Mouse (Mus musculus): ENCODE measurements around the gene Ptbp1. TPM values are rescaled to one million over a fixed set of nuclear protein-coding genes. Genes with fewer than 3 reads are reported as not detected.
A peak's percentile ranks its signal among the peaks of the same experiment; 100 is the strongest.

The Ptbp1 gene
- polyA plus RNA-seq, 2 experiments: 262 to 536 TPM

DNA sequence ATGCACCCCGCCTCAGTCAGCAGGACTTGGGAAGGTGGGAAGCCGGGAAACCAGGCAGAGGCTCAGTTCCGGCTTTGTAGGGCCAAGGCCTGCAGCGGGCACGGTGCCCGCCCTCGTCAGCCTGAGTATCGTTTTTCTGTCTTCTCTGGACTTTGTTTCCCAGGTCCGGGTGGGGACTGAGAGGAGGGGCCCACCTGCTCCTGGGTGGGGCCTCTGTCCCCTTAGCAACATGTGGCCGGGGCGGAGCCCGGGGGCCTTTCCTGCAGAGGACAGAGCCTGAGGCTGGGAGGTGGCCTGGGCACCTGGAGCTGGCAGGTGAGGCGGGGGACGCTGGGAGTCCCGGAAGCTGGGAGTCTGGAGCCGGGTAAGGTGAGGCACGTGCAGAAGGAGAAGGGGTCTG, 31.9 kb upstream of the Ptbp1 start:
- ATAC-seq (ENCODE audit: low FRiP score, low read depth): no peak
- H3K36me3 ChIP-seq (ENCODE audit: control insufficient read depth, insufficient read depth, low read length): peaks cover 26% of the 10 kb centered on the region
- no peak for TF ChIP-seq POLR2A (IDR thresholded peaks at IDR 0.05; ENCODE audit: borderline replicate concordance, extremely low read depth, insufficient read depth, insufficient read length)

DNA sequence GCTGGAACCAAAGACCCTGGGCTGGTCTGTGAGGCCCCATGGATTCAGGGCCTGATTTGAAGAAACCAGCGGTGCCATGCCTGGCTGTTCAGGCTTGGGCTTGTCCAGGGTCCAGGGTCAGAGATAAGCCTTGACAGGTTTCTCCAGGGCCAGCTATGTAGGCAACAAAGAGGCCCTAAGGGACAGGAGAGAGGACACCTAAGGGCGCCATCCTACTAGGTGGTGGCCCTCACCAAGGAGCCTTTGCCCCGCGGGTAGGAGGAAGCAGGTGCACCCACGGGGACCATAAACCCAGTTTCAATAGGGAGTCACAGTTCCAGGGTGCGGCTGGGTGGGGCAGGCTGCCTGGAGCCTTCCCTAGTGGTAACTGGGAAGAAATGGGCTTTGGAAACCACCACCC, 31.2 kb upstream of the Ptbp1 start:
- no peak overlapping the region for H3K27ac ChIP-seq (replicated peaks; ENCODE audit: low read depth, low read length)
- no peak for TF ChIP-seq POLR2A (IDR thresholded peaks at IDR 0.05; ENCODE audit: borderline replicate concordance, extremely low read depth, insufficient read depth, insufficient read length)
- no peak for ATAC-seq (ENCODE audit: low FRiP score, low read depth)
- H3K4me2 ChIP-seq (replicated peaks; ENCODE audit: low read depth, low read length, severe bottlenecking): no peak overlapping the region
- DNase-seq (ENCODE audit: low spot score): no peak
- H3K27me3 ChIP-seq (ENCODE audit: control insufficient read depth, insufficient read depth, low read length): no peaks in the 10 kb centered on the region
- H3K9ac ChIP-seq (ENCODE audit: low read depth, low read length, severe bottlenecking): peak overlapping the region; percentile 36; the same call in 1 of the 2 replicates
- peaks cover 12% of the 10 kb centered on the region for H3K4me1 ChIP-seq (ENCODE audit: control insufficient read depth, insufficient read depth, low read length)
- no peak overlapping the region for H3K4me3 ChIP-seq (replicated peaks; ENCODE audit: low read length)
- H3K36me3 ChIP-seq (ENCODE audit: control insufficient read depth, insufficient read depth, low read length): peaks cover 24% of the 10 kb centered on the region
- WGBS: 67% methylated on average over 6 of the region's 6 CpGs
- no peaks in the 10 kb centered on the region for H3K9me3 ChIP-seq (ENCODE audit: control insufficient read depth, low read length)

More for the DNA sequence above, 31.9 kb upstream of the Ptbp1 start:
- WGBS: 19% methylated on average over 17 of the region's 17 CpGs
- Histone ChIP-seq H3K4me1 (ENCODE audit: control insufficient read depth, insufficient read depth, low read length) (peaks cover 12% of the 10 kb centered on the region), H3K4me2 (replicated peaks; ENCODE audit: low read depth, low read length, severe bottlenecking) (peak overlapping the region; percentile 21), H3K9me3 (ENCODE audit: control insufficient read depth, low read length) (no peaks in the 10 kb centered on the region), H3K9ac (ENCODE audit: low read depth, low read length, severe bottlenecking) (peak overlapping the region; percentile 36), H3K27me3 (ENCODE audit: control insufficient read depth, insufficient read depth, low read length) (no peaks in the 10 kb centered on the region), H3K4me3 (replicated peaks; ENCODE audit: low read length) (no peak overlapping the region; the same call in 1 of the 2 replicates), H3K27ac (replicated peaks; ENCODE audit: low read depth, low read length) (peak overlapping the region; percentile 33; the same call in 1 of the 2 replicates)
- DNase-seq (ENCODE audit: low spot score): no peak

DNA sequence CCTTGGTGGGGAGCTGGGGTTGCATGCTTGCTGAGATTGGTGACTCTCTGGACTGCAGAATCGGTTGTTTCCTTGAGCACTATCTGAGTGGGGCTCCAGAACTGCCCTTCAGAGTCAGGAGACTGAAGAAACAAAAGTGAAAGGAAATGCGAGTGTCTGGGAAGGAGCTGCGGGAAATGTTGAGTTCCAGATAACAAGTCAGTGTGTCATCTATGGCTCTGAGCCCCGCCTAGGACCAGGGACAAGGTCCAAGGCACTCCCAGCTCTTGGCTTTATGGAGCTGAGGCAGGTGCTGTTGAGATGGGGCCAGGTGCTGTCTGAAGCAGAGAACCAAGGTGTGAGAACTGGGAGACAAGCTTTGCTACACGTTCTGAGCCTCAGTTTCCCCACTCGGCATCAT, 29.8 kb upstream of the Ptbp1 start:
- Histone ChIP-seq H3K4me3 (replicated peaks; ENCODE audit: low read length) (no peak overlapping the region), H3K27ac (replicated peaks; ENCODE audit: low read depth, low read length) (no peak overlapping the region), H3K4me2 (replicated peaks; ENCODE audit: low read depth, low read length, severe bottlenecking) (no peak overlapping the region), H3K9ac (ENCODE audit: low read depth, low read length, severe bottlenecking) (no peak overlapping the region), H3K36me3 (ENCODE audit: control insufficient read depth, insufficient read depth, low read length) (peaks cover 12% of the 10 kb centered on the region), H3K4me1 (ENCODE audit: control insufficient read depth, insufficient read depth, low read length) (peaks cover 12% of the 10 kb centered on the region), H3K27me3 (ENCODE audit: control insufficient read depth, insufficient read depth, low read length) (no peaks in the 10 kb centered on the region), H3K9me3 (ENCODE audit: control insufficient read depth, low read length) (no peaks in the 10 kb centered on the region)
- DNase-seq (ENCODE audit: low spot score) (no peak), ATAC-seq (ENCODE audit: low FRiP score, low read depth) (no peak)
- 68% methylated on average over 6 of the region's 6 CpGs for WGBS
- no peak for TF ChIP-seq POLR2A (IDR thresholded peaks at IDR 0.05; ENCODE audit: borderline replicate concordance, extremely low read depth, insufficient read depth, insufficient read length)

DNA sequence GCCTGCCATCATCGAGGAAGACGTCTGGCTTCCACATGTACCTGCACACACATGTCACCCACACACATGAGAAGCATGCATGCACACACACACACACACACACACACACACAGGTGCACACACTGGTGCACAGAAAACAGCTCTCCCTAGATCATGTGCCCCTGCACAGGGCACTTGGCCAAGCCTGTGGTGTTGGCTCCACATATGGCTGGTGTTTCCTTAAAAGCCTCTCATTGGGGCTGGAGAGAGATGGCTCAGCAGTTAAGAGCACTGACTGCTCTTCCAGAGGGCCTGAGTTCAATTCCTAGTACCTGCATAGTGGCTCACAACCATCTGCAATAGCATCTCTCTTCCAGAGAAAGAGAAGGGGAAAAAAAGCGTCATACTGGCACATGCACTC, 22.6 kb upstream of the Ptbp1 start:
- no peaks in the 10 kb centered on the region for H3K27me3 ChIP-seq (ENCODE audit: control insufficient read depth, insufficient read depth, low read length)
- no peak overlapping the region for H3K4me2 ChIP-seq (replicated peaks; ENCODE audit: low read depth, low read length, severe bottlenecking)
- no peaks in the 10 kb centered on the region for H3K4me1 ChIP-seq (ENCODE audit: control insufficient read depth, insufficient read depth, low read length)
- no peak overlapping the region for H3K9ac ChIP-seq (ENCODE audit: low read depth, low read length, severe bottlenecking)
- no peak overlapping the region for H3K4me3 ChIP-seq (replicated peaks; ENCODE audit: low read length)
- ATAC-seq (ENCODE audit: low FRiP score, low read depth): no peak
- H3K9me3 ChIP-seq (ENCODE audit: control insufficient read depth, low read length): no peaks in the 10 kb centered on the region
- DNase-seq (ENCODE audit: low spot score): no peak
- H3K27ac ChIP-seq (replicated peaks; ENCODE audit: low read depth, low read length): no peak overlapping the region
- WGBS: 75% methylated on average over 3 of the region's 3 CpGs
- TF ChIP-seq POLR2A (IDR thresholded peaks at IDR 0.05; ENCODE audit: borderline replicate concordance, extremely low read depth, insufficient read depth, insufficient read length): no peak
- no peaks in the 10 kb centered on the region for H3K36me3 ChIP-seq (ENCODE audit: control insufficient read depth, insufficient read depth, low read length)

DNA sequence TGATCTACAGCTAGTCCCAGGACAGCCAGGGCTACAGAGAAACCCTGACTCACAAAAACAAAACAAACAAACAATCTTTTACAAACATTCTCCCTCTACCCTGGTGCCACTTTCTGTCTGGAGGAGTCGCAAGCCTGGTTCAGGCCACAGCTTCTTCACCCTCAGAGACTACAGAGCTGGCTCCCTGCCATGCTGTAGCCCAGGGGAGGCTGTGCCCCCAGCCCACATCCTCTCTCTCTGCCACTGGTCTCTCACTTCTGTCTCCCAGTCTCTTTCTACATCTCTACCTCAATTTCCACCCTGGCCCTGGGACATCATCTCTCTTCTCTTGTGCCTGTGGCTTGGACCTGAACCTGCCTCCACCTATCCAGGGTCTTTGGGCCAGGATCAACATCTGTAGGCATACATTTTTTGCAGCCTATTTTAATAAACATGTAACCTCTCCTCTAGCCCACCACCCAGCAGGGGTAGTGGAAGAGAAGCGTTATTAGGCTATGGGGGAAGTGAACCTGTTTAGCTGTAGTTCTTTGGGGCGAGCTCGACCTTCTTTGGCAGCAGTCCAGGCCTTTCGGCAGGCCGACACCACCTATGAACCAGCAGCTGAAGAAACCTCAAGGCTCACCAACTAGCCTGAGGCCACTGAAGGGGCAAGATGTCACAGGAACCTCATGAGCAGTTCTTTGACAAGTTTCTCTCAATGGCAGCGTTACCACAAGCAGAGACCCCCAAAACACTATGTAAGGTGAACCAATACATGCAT, 22.0 kb upstream of the Ptbp1 start:
- 46% methylated on average over 7 of the region's 7 CpGs for WGBS
- Histone ChIP-seq H3K4me2 (replicated peaks; ENCODE audit: low read depth, low read length, severe bottlenecking) (no peak overlapping the region), H3K27me3 (ENCODE audit: control insufficient read depth, insufficient read depth, low read length) (no peaks in the 10 kb centered on the region), H3K36me3 (ENCODE audit: control insufficient read depth, insufficient read depth, low read length) (no peaks in the 10 kb centered on the region), H3K27ac (replicated peaks; ENCODE audit: low read depth, low read length) (no peak overlapping the region), H3K4me3 (replicated peaks; ENCODE audit: low read length) (no peak overlapping the region), H3K9ac (ENCODE audit: low read depth, low read length, severe bottlenecking) (no peak overlapping the region), H3K4me1 (ENCODE audit: control insufficient read depth, insufficient read depth, low read length) (no peaks in the 10 kb centered on the region), H3K9me3 (ENCODE audit: control insufficient read depth, low read length) (no peaks in the 10 kb centered on the region)
- TF ChIP-seq POLR2A (IDR thresholded peaks at IDR 0.05; ENCODE audit: borderline replicate concordance, extremely low read depth, insufficient read depth, insufficient read length): no peak
- no peak for ATAC-seq (ENCODE audit: low FRiP score, low read depth)
- DNase-seq (ENCODE audit: low spot score): no peak

All from limb, embryonic 14.5 days (tissue).